Mouse (Mus musculus) adipocyte (in vitro differentiated cells): ENCODE measurements around the gene Ano2.

Source experiments
- DNase-seq: peaks from one replicate; pipeline ENCODE4 v3.0.0-alpha.2; 2016; ENCODE audit warnings: low spot score

Gene Ano2

GRCm38 (mm10) chr6:125690057-125690703, at the start of gene Ano2:
Ano2 (plus strand) TSS chr6:125690419.
- DNase-seq, result no peak

DNA sequence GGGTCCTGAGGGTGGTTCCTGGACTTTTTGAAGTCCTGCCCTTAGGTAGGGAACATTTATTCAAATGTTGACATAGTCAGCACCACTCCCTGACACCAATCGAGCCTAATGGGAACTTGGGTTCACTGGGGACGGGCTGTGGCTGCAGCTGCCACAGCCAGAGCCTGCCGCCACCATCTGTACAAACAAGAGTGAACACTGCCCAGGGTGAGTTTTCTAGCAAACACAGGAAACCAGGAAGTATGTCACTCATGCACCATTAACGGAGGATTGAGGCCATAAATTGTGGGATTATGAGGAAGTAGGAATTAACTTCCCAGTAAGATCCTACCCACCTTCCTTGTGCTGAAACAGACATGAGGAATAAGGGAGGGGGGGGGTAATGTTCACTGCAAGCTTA, 49.7 kb upstream of the Ano2 start:
- DNase-seq, result no peak

DNA sequence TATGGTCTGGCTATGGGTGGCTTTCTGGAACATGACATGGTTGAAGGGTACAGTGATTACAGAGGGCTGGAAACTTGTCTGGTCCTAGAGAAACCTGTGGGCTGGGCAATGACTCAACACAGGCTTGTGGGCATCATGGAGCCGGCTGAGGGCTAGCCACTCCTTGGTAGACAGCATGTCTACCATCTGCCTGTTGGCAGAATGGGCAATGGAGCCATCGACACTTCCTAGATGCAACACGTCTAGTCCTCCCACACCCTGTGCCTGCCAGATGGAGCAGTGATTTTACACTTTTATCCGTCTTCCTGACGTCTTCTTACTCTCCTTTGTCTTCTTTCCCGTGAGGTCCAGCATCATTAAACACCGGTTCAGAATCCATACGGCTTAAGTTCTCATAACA, 49.1 kb upstream of the Ano2 start:
- DNase-seq, result no peak

DNA sequence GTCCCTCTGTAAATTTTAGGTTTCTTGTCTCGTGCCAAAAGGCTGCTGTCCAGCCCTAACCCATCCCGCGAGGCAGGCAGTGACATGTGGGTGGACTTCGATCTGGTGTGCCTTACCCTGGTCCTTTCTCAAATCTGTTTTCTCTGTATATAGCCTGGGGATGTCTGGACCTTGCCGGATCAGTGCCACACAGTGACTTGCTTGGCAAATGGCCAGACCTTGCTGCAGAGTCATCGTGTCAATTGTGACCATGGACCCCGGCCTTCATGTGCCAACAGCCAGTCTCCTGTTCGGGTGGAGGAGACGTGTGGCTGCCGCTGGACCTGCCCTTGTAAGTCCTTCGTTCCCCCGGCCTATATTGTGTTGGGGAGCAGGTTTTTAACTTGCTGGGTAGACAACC, 41.3 kb upstream of the Ano2 start:
- no peak for DNase-seq

- no peak for DNase-seq
Measured at GRCm38 (mm10) chr6:125651335-125651734, 38.9 kb upstream of the Ano2 start.

- peak; percentile 39 for DNase-seq
Measured at GRCm38 (mm10) chr6:125653416-125653815, 36.8 kb upstream of the Ano2 start.

DNA sequence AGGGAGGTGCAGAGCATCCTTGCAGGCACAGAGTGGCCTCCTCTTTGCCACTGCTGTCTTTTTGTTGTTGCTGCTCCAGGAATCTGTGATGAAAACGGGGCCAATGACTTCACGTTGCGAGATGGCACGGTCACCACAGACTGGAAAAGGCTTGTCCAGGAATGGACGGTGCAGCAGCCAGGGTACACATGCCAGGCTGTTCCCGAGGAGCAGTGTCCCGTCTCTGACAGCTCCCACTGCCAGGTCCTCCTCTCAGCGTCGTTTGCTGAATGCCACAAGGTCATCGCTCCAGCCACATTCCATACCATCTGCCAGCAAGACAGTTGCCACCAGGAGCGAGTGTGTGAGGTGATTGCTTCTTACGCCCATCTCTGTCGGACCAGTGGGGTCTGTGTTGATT, 33.3 kb upstream of the Ano2 start:
- no peak for DNase-seq

GRCm38 (mm10) chr6:125657966-125658365, 32.3 kb upstream of the Ano2 start:
- no peak for DNase-seq

GRCm38 (mm10) chr6:125661106-125661877, 28.9 kb upstream of the Ano2 start:
- DNase-seq, result peak; percentile 50

DNA sequence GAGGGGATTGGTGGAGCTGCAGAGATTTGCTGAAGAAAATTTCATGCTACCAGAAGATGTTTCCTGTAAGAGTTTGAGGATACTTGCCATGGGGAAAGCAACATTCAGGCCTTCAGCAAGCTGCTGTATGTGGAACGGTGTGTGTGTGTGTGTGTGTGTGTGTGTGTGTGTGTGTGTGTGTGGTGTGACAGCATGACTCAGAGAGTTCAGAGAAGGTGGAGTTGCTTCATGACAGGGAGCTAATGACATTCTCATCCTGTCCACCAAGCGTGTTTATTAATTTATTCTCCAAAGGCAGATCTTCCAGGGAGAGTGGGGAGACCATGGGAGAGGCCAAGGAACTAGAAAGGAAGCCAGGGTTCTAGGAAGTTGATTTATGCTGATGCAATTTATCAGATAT, 26.3 kb upstream of the Ano2 start:
- no peak for DNase-seq

- no peak for DNase-seq
Measured at GRCm38 (mm10) chr6:125671835-125672234, 18.4 kb upstream of the Ano2 start.

DNA sequence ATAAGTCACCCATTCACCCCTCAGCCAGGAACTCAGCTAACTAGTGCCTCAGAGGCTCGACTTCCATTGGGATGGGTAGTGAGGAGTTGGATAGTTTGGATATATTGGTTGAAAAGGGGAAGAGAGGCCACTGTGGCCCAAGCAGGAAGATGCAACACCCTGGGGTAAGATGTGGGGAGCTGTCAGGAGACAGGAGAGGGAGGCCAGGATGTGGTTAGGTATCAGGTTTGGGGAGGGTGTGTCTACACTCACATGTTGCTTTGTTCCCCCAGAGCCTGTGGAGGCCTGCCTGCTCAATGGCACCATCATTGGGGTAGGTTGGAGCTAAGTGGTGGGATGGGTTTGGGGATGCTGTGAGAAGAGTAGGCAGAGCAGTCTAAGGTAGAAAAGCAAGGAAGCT, 11.7 kb upstream of the Ano2 start:
- DNase-seq, result no peak

DNA sequence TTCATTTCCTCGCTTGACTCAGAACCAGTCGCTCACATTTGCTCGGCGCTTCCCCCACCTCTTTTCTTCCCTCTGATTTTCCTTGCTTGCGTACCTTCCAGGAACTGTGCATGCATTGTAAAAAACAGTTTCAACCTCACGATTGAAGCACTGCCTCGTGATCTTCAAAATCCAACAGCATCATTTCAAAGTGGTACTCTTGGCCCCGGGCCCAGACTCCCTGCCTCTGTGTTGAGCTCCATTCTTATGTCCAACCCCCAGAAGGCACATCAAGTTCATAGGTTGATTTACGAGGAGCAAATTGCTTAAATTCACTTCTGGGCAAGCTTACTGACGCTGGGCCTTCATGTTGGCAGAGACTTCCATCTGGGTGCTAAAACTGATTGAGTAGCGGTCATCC, 9.6 kb upstream of the Ano2 start:
- DNase-seq, result no peak

DNA sequence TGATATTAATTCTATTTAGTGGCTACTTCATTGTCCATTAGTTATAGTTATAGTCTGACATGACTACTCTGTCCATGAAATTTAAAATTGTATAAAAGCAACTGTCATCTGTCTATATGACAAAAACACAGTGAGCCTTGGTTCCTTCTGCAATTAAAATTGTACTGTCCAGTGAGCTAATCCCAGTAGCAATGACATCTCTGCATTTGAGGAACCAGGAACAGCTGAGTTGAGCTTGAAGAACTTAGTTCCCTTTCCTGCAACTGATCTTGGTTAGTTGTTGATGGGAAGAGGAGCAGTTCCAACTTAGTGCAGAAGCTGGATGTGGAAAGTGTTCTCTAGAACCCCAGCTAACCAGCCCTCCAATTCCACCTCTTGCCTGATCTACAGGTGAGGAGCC, 4.8 kb upstream of the Ano2 start:
- no peak for DNase-seq

- no peak for DNase-seq
Measured at GRCm38 (mm10) chr6:125687986-125688385, 2.2 kb upstream of the Ano2 start.

- DNase-seq, result no peak
Measured at GRCm38 (mm10) chr6:125701146-125701545, 10.9 kb downstream of the Ano2 start.

DNA sequence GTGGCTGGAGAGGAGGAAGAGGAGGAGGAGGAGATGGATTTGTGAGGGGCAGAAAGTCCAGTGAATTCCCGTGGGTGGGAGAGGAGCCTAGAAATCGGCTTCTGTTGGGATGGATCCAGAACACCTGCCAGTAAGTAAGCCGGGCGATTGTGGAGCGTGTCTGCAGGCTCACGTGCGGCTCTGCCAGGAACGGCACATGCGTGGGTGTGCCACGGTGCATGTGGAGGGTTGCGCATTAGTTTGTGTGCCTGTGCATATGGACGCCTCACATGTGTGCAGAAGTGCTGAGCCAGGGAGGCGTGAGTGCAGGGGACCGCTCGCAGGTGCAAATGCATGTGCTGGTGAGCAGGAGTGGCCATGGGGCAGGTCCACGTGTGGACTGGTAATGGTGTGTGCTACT, 21.0 kb downstream of the Ano2 start:
- DNase-seq, result no peak

DNA sequence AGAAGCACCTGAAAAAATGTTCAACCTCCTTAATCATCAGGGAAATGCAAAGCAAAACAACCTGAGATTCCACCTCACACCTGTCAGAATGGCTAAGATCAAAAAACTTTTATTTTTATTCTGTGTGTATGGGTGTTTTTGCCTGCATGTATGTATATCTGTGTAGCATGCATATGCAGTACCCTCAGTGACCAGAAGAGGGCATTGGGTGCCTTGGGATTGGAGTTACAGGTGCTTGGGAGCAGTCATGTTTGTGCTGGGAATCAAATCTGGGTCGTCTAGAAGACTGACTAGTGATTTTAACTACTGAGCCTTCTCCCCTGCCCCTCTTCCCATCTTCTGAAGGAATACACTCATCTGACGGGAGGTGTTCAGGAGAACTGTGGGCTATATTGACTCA, 36.2 kb downstream of the Ano2 start:
- DNase-seq, result no peak

DNA sequence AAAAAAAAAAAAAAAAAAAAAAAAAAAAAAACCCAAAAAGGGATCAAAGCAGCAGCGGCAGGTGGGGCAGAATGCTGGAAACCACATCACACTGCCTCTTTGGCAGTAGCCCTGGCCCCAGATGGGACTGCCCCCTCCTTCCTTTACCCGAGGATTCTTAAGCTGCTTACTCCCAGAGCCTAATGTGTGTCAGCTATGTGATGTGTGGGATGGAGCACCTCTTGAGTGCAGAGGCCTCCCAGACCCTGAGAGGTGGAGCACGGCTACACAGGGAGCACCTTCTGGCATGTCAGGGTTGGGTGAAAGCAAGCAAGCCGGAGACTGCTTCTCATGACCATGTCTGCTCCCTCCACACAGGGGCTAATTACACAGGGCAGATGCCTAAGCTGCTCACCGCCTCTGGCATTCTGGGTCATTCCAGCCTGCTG, 37.3 kb downstream of the Ano2 start:
- DNase-seq, result no peak

GRCm38 (mm10) chr6:125729471-125729870, 39.3 kb downstream of the Ano2 start:
- no peak for DNase-seq

DNA sequence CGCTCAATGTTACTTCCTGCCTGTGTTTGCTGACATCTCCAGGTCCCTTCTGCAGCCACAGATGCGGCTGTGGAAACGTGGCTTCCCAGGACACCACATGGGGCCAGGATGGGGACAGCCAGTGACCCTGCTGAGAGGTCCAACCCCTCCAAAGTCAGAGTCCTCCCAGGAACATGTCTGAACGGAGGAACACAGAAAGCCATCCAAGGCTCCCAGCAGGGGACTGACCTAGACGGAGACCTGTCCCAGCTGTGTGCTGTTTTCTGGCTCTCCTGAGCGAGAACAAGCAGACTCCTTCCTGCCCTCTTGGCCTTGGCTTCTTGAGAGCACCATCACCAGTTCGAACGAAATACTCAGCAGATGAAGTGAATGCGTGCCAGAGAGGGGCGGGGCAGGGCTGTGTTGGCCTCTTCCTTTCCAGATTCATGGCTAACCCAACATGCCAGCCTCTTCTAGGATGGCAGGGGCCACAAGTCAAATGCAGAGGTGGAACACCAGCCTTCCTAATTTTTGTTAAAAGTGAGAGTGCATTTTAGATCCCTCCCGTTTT, 39.8 kb downstream of the Ano2 start:
- DNase-seq, result no peak

DNA sequence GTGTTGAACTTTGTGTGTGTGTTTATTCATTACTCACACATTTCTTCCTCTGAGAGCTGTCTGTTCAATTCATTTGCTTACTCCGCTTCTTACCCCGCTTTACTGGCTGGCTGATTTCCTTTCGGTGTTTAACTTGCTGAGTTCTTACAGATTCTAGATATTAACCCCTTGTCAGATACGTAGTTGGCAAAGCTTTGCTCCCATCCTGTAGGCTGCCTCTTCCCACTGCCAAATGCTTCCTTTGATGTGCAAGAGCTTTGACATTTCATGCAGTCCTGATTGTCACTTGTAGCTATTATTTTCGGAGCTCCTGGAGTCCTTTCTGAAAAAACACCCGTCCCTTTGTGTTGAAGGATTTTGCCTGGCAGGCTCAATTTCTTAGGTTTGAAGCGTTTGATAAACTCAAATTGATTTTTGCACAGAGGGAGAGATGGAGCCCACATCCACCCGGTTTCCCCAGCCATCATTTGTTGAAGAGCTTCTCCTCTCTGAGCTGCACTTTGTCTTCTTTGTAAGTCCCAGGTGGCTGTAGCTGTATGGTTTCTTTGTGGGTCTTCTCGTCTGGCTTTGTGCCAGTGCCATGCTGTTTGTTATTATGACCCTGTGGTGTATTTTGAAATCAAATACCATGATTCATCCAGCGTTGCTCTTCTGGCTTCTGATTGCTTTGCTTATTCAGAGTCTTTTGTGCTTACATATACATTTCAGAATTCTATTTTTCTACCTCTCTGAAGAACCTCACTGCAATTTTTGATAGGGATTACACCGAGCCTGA, 47.5 kb downstream of the Ano2 start:
- no peak for DNase-seq
